Mouse (Mus musculus): ENCODE results near the gene Abcg8.

DNA sequence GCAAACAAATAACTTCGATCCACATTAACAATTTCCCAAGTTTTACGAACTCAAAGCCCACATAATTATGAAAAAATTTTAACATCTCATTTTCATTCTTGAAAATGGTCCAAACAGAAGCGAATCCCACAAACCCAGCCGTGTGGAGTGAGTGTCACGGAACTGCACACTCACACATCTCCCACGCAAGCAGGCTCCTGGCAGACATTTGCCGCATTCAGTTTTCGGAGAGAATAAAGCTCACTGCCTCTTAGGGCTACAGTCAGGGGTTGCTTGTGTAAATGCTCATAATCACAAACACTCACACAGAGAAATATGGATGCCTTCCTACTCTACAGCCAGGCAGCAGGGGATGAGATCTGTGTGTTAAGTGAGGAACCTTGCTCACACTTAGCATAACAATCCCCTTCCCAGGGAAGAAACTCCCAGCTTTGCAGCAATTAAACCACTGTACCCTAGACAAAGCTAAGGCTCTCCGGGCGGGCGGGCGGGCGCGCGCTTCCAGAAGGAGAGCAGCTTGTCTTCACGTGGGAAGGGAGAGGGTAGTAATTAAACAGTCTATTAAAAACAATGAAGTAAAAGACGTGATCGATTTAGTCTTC, 37.6 kb downstream of the Abcg8 start:
- TF ChIP-seq CHD2 (IDR thresholded peaks at IDR 0.05; ENCODE audit: low read length) (no peak), POLR2A (IDR thresholded peaks at IDR 0.05; ENCODE audit: low read depth, low read length) (no peak), CTCF (conservative IDR thresholded peaks at IDR 0.05 in 1 of 2, IDR thresholded peaks at IDR 0.05 in 1 of 2; ENCODE audit: low read depth in 2 of 2, low read length in 2 of 2) (no peak), MXI1 (IDR thresholded peaks at IDR 0.05; ENCODE audit: low read depth, low read length) (no peak)
